Mouse (Mus musculus): ENCODE data around the gene Fgfr2.

GRCm38 (mm10) chr7:132317036-132317541, 806.1 kb downstream of the Fgfr2 start, which contains the start of gene Chst15:
- peak; percentile 46; the same call in 1 of the 2 replicates for TF ChIP-seq POLR2A (IDR thresholded peaks at IDR 0.05; ENCODE audit: borderline replicate concordance, extremely low read depth, low read depth, low read length)
- TF ChIP-seq CTCF (IDR thresholded peaks at IDR 0.05; ENCODE audit: insufficient read depth, low read length) = no peak
